Mouse (Mus musculus): ENCODE measurements around the gene Plppr4. TPM values are rescaled to one million over a fixed set of nuclear protein-coding genes. Genes with fewer than 3 reads are reported as not detected.

Plppr4 gene
- polyA plus RNA-seq (2014; fragmentation: Nextera tagmentation; extraction: Ambion mirVana), result 12.5 and 19.2 TPM in 2 replicates

- Histone ChIP-seq H3K36me3 (ENCODE audit: control insufficient read depth, insufficient read depth, low read length) (no peaks in the 10 kb centered on the region), H3K9me3 (ENCODE audit: control insufficient read depth, low read length) (no peaks in the 10 kb centered on the region), H3K27ac (ENCODE audit: low read depth, low read length) (peak within 1 kb of the TSS; percentile 39), H3K4me3 (ENCODE audit: low read depth, low read length) (peak within 1 kb of the TSS; percentile 63), H3K4me1 (ENCODE audit: control insufficient read depth, insufficient read depth, low read length) (no peaks in the 10 kb centered on the region), H3K9ac (replicated peaks; ENCODE audit: low read depth, low read length) (peak within 1 kb of the TSS; percentile 61), H3K4me2 (ENCODE audit: low read depth, low read length) (peak within 1 kb of the TSS; percentile 72), H3K27me3 (ENCODE audit: control insufficient read depth, insufficient read depth, low read length) (no peaks in the 10 kb centered on the region)
- ATAC-seq (ENCODE audit: low read depth), result no peak; the same call in 1 of the 2 replicates
- 32% methylated on average over 5 of the region's 5 CpGs for WGBS
These were observed at the start of gene Plppr4 for GRCm38 (mm10) chr3:117360528-117360927. Gene Plppr4, minus strand, starts transcription at chr3:117360876.

- no peak overlapping the region for H3K4me3 ChIP-seq (ENCODE audit: low read depth, low read length)
- H3K27me3 ChIP-seq (ENCODE audit: control insufficient read depth, insufficient read depth, low read length), result no peaks in the 10 kb centered on the region
- no peak overlapping the region for H3K4me2 ChIP-seq (ENCODE audit: low read depth, low read length)
- H3K36me3 ChIP-seq (ENCODE audit: control insufficient read depth, insufficient read depth, low read length), result no peaks in the 10 kb centered on the region
- H3K9ac ChIP-seq (replicated peaks; ENCODE audit: low read depth, low read length), result no peak overlapping the region
- no peaks in the 10 kb centered on the region for H3K9me3 ChIP-seq (ENCODE audit: control insufficient read depth, low read length)
- 86% methylated on average over 2 of the region's 2 CpGs for WGBS
- H3K27ac ChIP-seq (ENCODE audit: low read depth, low read length), result no peak overlapping the region
- H3K4me1 ChIP-seq (ENCODE audit: control insufficient read depth, insufficient read depth, low read length), result no peaks in the 10 kb centered on the region
- no peak for ATAC-seq (ENCODE audit: low read depth)
These were observed 45.1 kb upstream of the Plppr4 start for GRCm38 (mm10) chr3:117405821-117406220.

- H3K27ac ChIP-seq (ENCODE audit: low read depth, low read length), result no peak overlapping the region
- H3K27me3 ChIP-seq (ENCODE audit: control insufficient read depth, insufficient read depth, low read length), result no peaks in the 10 kb centered on the region
- H3K4me3 ChIP-seq (ENCODE audit: low read depth, low read length), result no peak overlapping the region
- no peaks in the 10 kb centered on the region for H3K9me3 ChIP-seq (ENCODE audit: control insufficient read depth, low read length)
- no peak overlapping the region for H3K4me2 ChIP-seq (ENCODE audit: low read depth, low read length)
- no peak overlapping the region for H3K9ac ChIP-seq (replicated peaks; ENCODE audit: low read depth, low read length)
- H3K4me1 ChIP-seq (ENCODE audit: control insufficient read depth, insufficient read depth, low read length), result no peaks in the 10 kb centered on the region
- WGBS, result 89% methylated on average over 3 of the region's 3 CpGs
- ATAC-seq (ENCODE audit: low read depth), result no peak
- no peaks in the 10 kb centered on the region for H3K36me3 ChIP-seq (ENCODE audit: control insufficient read depth, insufficient read depth, low read length)
These were observed 43.1 kb upstream of the Plppr4 start for GRCm38 (mm10) chr3:117403740-117404139.

GRCm38 (mm10) chr3:117366041-117366440, 5.4 kb upstream of the Plppr4 start:
- Histone ChIP-seq H3K27ac (ENCODE audit: low read depth, low read length) (no peak overlapping the region), H3K9ac (replicated peaks; ENCODE audit: low read depth, low read length) (no peak overlapping the region), H3K4me1 (ENCODE audit: control insufficient read depth, insufficient read depth, low read length) (no peaks in the 10 kb centered on the region), H3K4me3 (ENCODE audit: low read depth, low read length) (no peak overlapping the region), H3K36me3 (ENCODE audit: control insufficient read depth, insufficient read depth, low read length) (no peaks in the 10 kb centered on the region), H3K27me3 (ENCODE audit: control insufficient read depth, insufficient read depth, low read length) (no peaks in the 10 kb centered on the region), H3K9me3 (ENCODE audit: control insufficient read depth, low read length) (no peaks in the 10 kb centered on the region), H3K4me2 (ENCODE audit: low read depth, low read length) (no peak overlapping the region)
- no peak for ATAC-seq (ENCODE audit: low read depth)
- WGBS, result 91% methylated on average over 1 of the region's 1 CpGs

- peak overlapping the region; percentile 61 for H3K9ac ChIP-seq (replicated peaks; ENCODE audit: low read depth, low read length)
- no peaks in the 10 kb centered on the region for H3K36me3 ChIP-seq (ENCODE audit: control insufficient read depth, insufficient read depth, low read length)
- H3K4me3 ChIP-seq (ENCODE audit: low read depth, low read length), result peak overlapping the region; percentile 63
- no peaks in the 10 kb centered on the region for H3K27me3 ChIP-seq (ENCODE audit: control insufficient read depth, insufficient read depth, low read length)
- H3K27ac ChIP-seq (ENCODE audit: low read depth, low read length), result peak overlapping the region; percentile 39
- ATAC-seq (ENCODE audit: low read depth), result peak; percentile 93
- H3K4me1 ChIP-seq (ENCODE audit: control insufficient read depth, insufficient read depth, low read length), result no peaks in the 10 kb centered on the region
- H3K4me2 ChIP-seq (ENCODE audit: low read depth, low read length), result peak overlapping the region; percentile 72
- H3K9me3 ChIP-seq (ENCODE audit: control insufficient read depth, low read length), result no peaks in the 10 kb centered on the region
- 2% methylated on average over 45 of the region's 46 CpGs for WGBS
These were observed 772 bp downstream of the Plppr4 start for GRCm38 (mm10) chr3:117359686-117360521.

GRCm38 (mm10) chr3:117358981-117359628, 1.6 kb downstream of the Plppr4 start:
- ATAC-seq (ENCODE audit: low read depth), result no peak
- Histone ChIP-seq H3K9me3 (ENCODE audit: control insufficient read depth, low read length) (no peaks in the 10 kb centered on the region), H3K9ac (replicated peaks; ENCODE audit: low read depth, low read length) (peak overlapping the region; percentile 61), H3K27me3 (ENCODE audit: control insufficient read depth, insufficient read depth, low read length) (no peaks in the 10 kb centered on the region), H3K4me2 (ENCODE audit: low read depth, low read length) (peak overlapping the region; percentile 72), H3K4me1 (ENCODE audit: control insufficient read depth, insufficient read depth, low read length) (no peaks in the 10 kb centered on the region), H3K27ac (ENCODE audit: low read depth, low read length) (no peak overlapping the region), H3K4me3 (ENCODE audit: low read depth, low read length) (peak overlapping the region; percentile 63), H3K36me3 (ENCODE audit: control insufficient read depth, insufficient read depth, low read length) (no peaks in the 10 kb centered on the region)
- 92% methylated on average over 5 of the region's 5 CpGs for WGBS

- Histone ChIP-seq H3K36me3 (ENCODE audit: control insufficient read depth, insufficient read depth, low read length) (no peaks in the 10 kb centered on the region), H3K27ac (ENCODE audit: low read depth, low read length) (no peak overlapping the region), H3K9ac (replicated peaks; ENCODE audit: low read depth, low read length) (no peak overlapping the region), H3K27me3 (ENCODE audit: control insufficient read depth, insufficient read depth, low read length) (no peaks in the 10 kb centered on the region), H3K9me3 (ENCODE audit: control insufficient read depth, low read length) (no peaks in the 10 kb centered on the region), H3K4me3 (ENCODE audit: low read depth, low read length) (no peak overlapping the region), H3K4me2 (ENCODE audit: low read depth, low read length) (no peak overlapping the region), H3K4me1 (ENCODE audit: control insufficient read depth, insufficient read depth, low read length) (no peaks in the 10 kb centered on the region)
- WGBS, result 93% methylated on average over 3 of the region's 3 CpGs
- ATAC-seq (ENCODE audit: low read depth), result no peak
These were observed 3.3 kb downstream of the Plppr4 start for GRCm38 (mm10) chr3:117357367-117357766.

- Histone ChIP-seq H3K27ac (ENCODE audit: low read depth, low read length) (no peak overlapping the region), H3K4me3 (ENCODE audit: low read depth, low read length) (no peak overlapping the region), H3K9ac (replicated peaks; ENCODE audit: low read depth, low read length) (no peak overlapping the region), H3K27me3 (ENCODE audit: control insufficient read depth, insufficient read depth, low read length) (no peaks in the 10 kb centered on the region), H3K4me1 (ENCODE audit: control insufficient read depth, insufficient read depth, low read length) (no peaks in the 10 kb centered on the region), H3K4me2 (ENCODE audit: low read depth, low read length) (no peak overlapping the region), H3K36me3 (ENCODE audit: control insufficient read depth, insufficient read depth, low read length) (no peaks in the 10 kb centered on the region), H3K9me3 (ENCODE audit: control insufficient read depth, low read length) (no peaks in the 10 kb centered on the region)
- no peak for ATAC-seq (ENCODE audit: low read depth)
- WGBS, result 86% methylated on average over 2 of the region's 2 CpGs
These were observed 6.7 kb downstream of the Plppr4 start for GRCm38 (mm10) chr3:117353940-117354339.

GRCm38 (mm10) chr3:117346351-117346750, 14.3 kb downstream of the Plppr4 start:
- no peaks in the 10 kb centered on the region for H3K27me3 ChIP-seq (ENCODE audit: control insufficient read depth, insufficient read depth, low read length)
- H3K9me3 ChIP-seq (ENCODE audit: control insufficient read depth, low read length), result no peaks in the 10 kb centered on the region
- H3K4me1 ChIP-seq (ENCODE audit: control insufficient read depth, insufficient read depth, low read length), result no peaks in the 10 kb centered on the region
- H3K27ac ChIP-seq (ENCODE audit: low read depth, low read length), result no peak overlapping the region
- WGBS, result 72% methylated on average over 1 of the region's 1 CpGs
- no peaks in the 10 kb centered on the region for H3K36me3 ChIP-seq (ENCODE audit: control insufficient read depth, insufficient read depth, low read length)
- no peak overlapping the region for H3K9ac ChIP-seq (replicated peaks; ENCODE audit: low read depth, low read length)
- no peak overlapping the region for H3K4me2 ChIP-seq (ENCODE audit: low read depth, low read length)
- no peak for ATAC-seq (ENCODE audit: low read depth)
- no peak overlapping the region for H3K4me3 ChIP-seq (ENCODE audit: low read depth, low read length)
